Mouse (Mus musculus): ENCODE data around the gene Kalrn. TPM values are rescaled to one million over a fixed set of nuclear protein-coding genes. Genes with fewer than 3 reads are reported as not detected.

Gene Kalrn
- polyA plus RNA-seq, 1 experiment, result 3.3 TPM

DNA sequence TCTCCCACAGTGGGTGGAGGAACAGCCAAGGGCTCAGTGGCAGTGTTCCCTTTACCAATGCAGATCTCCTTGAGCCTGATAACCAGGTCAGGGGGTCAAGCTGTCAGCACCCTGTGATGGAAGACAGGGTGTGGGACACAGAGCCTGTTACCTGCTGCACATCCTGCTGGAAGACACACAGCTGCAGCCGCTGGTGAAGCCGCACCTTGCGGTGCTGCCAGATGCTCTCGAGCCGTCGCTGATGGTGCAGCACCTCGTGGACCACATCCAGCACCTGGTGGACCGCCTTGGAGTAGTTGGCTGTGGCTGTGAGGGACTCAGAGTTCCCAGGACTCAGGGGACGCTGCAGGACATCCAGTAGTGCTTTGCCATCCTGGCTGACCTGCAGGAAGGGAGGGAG is 265.9 kb downstream of the Kalrn start:
- no peak for TF ChIP-seq GATA1 (IDR thresholded peaks at IDR 0.05; ENCODE audit: low read length)

DNA sequence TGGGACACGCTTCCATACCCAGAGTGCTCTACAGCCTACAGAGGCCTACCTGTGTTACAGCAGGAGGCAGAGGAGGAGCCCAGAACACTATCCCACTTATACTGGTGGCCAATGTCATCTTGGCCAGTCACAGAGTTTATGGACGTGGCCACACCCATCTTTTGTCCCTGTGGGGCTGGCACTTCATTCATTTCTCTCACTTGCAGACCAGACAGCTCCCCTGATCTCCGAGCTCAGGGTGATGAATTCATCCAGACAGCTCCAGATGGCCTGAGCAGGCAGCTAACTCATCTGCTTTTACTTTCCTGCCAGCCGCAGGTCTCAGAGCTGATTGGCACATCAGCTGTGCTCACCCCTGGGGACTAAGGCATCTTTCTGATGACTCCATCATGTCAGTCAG is 267.7 kb downstream of the Kalrn start:
- TF ChIP-seq GATA1 (IDR thresholded peaks at IDR 0.05; ENCODE audit: low read length), result no peak

DNA sequence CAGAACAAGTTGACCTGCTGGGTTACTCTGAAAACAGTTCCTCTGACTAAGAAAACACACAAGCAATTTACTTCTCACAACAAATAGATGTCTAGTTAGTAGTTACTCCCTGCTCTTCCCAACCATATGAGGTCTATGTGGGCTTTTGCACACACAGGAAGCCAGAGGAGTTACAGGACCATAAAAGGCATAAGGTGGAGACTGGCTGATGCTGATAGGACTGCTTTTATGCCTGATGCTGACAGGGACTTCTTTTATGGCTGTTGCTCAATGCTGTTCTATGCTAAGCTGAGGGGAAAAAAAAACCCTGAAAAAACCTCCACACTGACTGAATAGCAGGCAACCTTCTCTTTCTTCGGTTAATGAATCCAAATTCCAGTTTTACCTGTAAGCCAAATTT is 270.8 kb downstream of the Kalrn start:
- TF ChIP-seq GATA1 (IDR thresholded peaks at IDR 0.05; ENCODE audit: low read length), result no peak

DNA sequence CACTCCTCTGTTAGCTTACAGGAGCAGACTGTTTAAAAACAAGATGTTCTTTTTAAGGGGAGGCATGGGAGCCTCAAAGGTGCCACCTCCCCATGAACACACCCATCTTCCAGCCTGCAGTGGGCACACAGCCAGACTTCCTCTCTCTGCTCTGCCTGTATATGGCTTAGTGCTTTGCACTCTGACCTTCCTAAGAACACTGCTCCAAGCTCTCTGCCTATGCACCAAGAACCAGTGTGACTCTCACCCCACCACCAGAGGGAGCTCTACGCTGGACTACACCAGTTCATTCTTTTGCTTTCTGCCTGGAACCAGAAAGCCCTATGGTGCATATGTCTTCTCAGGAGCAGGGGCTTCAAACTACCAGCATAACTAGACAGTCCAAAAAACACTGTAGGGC is 271.3 kb downstream of the Kalrn start:
- TF ChIP-seq GATA1 (IDR thresholded peaks at IDR 0.05; ENCODE audit: low read length), result no peak

DNA sequence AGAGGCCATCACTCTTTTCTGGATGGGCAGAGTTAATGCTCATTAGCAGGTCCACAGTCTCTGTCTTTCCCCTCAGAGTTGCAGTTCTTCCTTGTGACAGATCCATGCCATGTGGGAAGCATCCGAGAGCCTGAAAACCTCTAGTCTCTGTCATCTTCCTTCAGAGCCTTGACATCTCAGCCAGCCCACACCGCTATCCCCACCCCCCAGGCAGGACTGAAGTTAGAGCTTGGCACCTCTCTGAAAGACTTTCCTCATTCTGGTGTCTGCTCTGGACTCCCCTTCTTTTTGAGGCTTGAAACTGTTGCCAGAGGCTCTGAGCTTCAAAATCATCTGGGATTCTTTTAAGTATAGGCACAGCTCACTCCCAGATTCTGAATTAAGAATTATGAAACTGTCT is 274.1 kb downstream of the Kalrn start:
- no peak for TF ChIP-seq GATA1 (IDR thresholded peaks at IDR 0.05; ENCODE audit: low read length)

DNA sequence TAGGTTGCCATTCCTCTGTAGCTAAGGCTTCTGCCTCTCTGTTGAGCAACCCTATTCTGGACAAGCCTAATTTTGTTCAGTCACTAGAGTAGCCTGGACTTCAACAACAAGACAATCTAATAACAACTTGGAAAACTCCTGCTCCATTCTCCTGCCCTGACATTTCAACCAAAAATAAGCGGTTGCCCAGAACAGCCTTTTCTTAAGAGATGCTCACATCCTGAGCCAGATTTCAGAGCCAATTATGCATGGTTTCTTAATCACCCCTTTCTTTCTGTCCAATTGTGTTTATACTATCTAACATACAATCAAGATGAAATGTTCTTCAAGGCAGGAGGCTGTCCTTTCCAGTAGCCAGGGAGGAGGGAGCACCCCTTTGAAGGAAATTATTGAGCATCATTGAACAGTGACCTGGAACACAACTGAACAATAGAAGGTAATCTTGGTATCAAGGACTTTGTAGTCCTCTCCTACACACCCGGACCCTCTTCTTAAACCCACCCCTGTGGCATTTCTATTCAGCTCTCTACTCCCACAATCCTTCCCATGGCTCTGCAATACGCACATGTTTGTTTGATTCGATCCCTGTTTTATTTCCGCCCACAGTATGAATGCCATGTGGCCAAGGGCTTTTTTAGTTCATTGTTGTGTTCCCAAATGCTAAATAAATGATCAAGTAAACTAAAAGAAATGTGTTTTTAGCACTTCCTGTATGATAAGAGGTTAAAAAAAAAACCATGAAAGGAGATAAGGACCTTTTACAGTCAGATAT is 275.2 kb downstream of the Kalrn start:
- TF ChIP-seq GATA1 (IDR thresholded peaks at IDR 0.05; ENCODE audit: low read length), result no peak

DNA sequence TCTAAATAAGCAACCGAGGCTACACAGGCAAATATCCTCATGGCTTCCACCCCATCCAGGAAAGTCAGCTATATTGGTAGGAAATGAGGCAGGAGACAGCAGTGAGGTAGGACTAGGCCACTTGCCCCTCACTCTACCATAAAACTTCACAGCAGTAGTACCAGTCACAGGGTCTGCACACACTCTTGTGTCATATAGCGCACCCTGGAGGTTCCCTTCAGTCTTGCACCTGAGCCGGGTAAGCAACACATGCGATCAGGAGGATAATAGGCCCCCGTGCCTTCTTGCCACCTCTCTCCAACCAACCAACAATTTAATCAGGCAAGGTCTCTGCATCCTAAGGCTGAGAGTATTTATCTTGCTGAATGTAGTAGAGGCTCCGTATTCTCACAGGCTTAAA is 278.8 kb downstream of the Kalrn start:
- TF ChIP-seq GATA1 (IDR thresholded peaks at IDR 0.05; ENCODE audit: low read length), result no peak

DNA sequence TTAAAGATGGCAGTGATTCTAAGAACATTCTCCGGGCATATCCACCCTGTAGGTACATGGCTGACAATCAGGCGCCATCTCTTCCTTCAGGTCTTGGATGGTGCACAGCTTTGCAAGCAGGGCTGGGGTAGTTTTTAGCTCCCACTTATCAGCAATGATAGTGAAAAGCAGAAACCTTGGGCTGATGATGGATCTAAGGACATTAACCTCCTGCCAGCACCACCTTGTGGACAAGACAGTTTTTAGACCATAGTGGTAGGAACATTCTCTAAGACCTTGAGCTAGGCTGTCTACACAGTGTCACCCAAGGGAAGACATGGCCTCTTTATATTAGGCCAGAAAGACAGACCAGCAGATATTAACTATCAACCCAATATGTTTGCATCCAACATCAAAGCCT is 279.7 kb downstream of the Kalrn start:
- TF ChIP-seq GATA1 (IDR thresholded peaks at IDR 0.05; ENCODE audit: low read length), result no peak

DNA sequence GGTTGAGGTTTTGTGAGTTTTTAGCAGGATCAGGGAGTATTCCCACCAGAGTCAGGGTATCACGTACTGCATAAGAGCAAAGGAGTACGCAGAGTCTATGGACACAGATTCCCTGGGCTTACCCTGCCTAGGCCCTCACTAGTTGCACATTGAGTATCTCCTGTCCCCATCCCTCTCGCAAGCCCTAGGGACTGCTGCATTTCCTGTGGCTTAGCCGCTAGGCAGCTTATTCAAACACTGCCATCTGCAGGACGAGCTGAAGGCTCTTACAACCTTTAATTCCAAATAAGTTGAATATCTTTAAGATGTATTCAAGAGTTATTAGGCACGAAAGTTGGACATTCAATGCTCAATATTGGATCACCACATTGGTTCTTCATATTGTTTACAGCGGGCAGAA is 283.7 kb downstream of the Kalrn start:
- no peak for TF ChIP-seq GATA1 (IDR thresholded peaks at IDR 0.05; ENCODE audit: low read length)

DNA sequence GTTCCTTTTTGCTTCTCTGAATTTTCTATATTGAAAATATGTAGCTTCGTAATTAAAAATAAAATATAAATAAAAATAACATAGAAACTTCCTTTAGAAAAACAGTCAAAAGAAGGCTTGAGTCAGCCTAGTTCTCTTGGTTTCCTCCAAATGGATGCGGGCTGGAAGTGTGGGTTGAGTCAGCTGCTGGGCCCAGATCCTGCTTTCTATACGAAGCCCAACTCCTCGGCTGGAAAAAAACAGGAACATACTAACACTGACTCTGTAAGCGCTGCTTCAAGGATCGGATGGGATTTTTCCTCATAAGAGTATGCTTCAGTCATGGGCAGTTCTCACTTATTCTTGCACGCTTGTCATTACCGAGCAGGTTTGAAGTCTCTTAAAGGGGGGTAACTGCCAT is 291.3 kb downstream of the Kalrn start:
- no peak for TF ChIP-seq GATA1 (IDR thresholded peaks at IDR 0.05; ENCODE audit: low read length)

DNA sequence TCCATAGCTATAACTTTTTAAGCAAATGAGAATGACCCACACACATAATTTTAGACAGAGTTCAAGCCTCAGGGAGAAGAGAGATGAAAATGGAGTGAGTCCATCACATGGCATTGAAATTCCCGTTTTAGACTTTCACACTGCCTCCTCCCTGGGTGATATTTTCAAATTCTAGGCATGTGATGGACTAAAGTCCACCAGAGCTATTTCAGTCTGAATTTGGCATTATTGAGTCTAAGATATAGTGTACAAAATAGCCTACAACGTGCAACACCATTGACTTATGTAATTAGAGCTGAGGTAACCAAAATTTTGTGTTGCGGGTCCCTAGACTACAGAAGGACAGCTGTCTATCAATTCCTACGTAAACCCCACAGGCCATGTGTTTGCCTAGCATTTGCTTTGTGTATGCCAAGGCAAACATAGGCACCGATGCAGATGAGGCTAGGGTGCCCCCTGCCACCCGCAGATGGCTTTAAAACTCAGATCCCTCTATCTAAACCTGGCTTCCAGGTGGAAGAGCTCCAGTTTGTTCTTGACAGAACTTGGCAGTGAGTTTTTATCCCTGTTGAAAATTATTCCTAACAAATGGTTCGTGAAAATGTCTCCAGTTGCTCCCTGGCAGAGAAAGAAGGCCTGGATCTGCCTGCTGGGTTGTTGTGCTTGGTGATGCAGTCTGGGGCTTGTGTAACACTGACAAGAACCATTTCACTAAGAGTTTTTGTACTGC is 293.5 kb downstream of the Kalrn start:
- TF ChIP-seq GATA1 (IDR thresholded peaks at IDR 0.05; ENCODE audit: low read length), result no peak

DNA sequence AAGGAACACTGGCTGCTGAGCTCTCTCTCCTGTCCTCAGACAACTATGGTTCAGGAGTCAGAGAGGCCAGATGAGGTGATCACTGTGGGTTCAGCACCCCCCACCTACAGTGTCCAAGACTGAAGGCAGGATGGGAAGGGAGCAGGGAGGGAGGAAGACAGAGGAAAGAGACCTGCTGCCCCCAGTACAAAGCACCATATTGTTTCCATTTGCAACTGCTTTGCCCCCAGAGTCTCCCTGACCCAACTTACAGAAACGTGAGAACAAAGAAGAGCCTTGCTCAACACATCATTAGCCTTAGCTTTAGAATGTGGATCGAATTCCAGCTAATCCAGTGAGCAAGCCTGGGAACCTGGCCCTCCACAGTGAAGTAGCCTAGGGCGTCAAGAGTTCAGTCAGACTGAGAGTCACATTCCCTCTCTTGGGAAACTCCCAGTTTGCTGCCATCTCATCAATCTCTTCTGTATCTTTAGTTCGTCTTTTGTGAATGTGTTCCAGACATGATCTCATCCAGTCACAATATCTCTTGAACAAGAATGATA is 295.0 kb downstream of the Kalrn start:
- TF ChIP-seq GATA1 (IDR thresholded peaks at IDR 0.05; ENCODE audit: low read length), result no peak

DNA sequence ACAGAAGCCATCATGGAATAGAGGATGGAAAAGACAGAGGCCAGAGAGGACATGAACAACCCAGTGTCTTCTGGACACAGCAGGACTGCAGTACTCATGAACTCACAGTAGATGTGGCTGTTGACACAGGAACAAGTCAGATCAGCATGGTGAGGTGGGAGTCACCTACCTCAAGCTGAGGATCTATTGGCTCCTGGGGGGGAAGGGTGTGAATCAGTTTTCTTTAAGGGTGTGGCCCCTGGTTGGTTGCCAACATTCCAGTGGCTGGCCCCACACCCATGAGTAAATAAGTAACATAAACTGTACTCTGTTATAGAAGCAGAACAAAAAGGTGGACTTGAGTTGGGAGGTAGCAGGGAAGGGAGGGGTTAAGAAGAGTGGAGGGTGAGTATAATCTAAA is 298.7 kb downstream of the Kalrn start:
- no peak for TF ChIP-seq GATA1 (IDR thresholded peaks at IDR 0.05; ENCODE audit: low read length)

DNA sequence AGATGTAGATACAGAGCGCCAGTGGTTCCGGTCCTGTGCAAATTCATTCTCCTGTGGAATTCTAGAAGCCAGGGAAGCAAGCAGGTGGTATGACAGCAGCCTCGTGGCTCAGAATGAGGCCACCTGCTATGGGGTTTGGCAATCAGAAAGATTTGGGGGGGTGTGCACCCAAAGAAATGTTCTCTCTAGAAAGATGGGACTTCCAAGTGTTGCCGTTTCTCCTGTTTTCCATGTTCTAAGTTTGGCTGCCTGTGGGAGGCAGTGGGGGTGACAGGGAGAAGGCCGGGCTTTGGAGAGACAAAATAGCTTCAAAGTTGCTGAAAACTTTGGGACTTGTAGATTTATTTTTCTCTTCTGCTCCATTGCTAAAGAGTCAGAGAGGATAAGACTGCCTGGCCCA is 301.9 kb downstream of the Kalrn start:
- no peak for TF ChIP-seq GATA1 (IDR thresholded peaks at IDR 0.05; ENCODE audit: low read length)

DNA sequence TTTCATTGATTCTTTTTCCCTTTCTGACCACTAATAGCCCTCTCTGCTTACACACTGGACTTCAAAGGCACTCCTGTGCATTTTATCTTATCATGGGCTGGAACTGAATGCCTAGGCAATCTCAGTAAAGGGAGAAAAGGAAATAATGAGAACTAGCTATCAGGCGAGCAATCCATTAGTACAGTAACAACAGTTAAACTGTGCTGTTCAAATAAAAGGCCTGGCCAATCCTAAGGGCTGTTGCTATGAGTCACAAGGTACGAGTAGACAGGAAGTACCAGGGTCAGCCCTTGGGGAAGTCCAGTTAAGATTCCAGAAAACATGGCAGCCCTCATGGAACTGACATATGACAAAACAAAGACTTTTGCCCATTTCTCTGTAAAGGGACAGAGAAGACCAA is 302.7 kb downstream of the Kalrn start:
- TF ChIP-seq GATA1 (IDR thresholded peaks at IDR 0.05; ENCODE audit: low read length), result no peak

DNA sequence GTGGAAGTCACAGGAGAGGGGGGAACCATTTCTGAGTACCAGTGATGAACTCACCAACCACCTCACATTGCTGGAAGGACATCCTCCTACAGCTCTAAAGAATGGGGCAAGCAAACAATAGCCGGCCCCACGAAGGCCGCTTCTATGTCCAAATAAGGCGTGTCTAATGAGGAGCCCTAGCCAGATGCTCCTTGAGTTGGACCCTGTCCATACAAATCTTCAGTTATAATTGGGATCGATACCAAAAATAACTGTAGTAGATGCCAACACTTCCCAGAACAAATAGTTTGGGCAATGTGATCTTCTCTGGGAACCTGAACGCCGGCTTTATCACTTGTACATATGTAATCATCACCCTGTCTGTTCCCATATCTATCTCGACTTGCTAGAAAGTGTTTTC is 303.7 kb downstream of the Kalrn start:
- no peak for TF ChIP-seq GATA1 (IDR thresholded peaks at IDR 0.05; ENCODE audit: low read length)

DNA sequence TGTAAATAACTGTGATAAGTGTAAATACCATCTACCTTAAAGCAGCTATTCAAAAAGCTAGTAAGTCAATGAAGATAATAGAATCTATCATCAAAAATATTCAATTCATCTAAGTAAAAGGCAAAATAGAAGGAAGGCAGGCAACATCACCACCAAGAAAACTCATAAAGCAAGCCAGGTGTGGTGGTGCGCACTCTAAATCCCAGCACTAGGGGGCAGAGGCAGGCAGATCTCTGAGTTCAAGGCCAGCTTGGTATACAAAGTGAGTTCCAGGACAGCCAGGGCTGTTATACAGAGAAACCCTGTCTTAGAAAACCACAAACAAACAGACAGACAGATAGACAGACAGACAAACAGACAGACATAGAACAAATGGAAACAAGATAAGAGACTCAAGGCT is 305.6 kb downstream of the Kalrn start:
- TF ChIP-seq GATA1 (IDR thresholded peaks at IDR 0.05; ENCODE audit: low read length), result no peak
